Mouse (Mus musculus): Measurements from ENCODE around the gene Isg20.

Gene Isg20

DNA sequence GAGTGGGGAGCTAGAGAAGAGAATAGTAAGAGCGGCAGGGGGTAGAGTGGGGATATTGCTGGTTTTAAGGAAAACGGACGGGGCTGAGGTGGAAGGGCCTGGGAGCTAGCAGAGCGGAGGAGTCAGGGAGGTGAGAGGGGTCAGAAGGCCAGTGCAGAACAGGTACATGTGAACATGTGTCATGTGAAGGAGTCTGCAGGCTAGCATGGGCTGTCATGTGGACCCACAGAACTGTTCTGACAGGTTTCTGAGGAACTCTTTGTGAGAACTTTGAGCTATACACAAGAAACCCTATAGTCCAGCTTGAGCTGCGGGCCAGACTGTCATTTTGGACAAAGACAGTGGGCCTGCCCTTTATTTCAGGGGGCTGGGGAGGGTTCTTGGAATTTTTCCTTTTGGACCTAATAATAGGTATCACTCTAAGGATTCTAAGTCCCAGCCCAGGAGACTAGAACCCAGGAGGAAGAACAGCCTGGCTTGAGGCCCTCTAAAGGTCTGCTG lies at the start of gene Isg20:
Gene Isg20, plus strand, starts transcription at position 451 of the 501 bp plus-strand sequence.
- no peak for DNase-seq

DNA sequence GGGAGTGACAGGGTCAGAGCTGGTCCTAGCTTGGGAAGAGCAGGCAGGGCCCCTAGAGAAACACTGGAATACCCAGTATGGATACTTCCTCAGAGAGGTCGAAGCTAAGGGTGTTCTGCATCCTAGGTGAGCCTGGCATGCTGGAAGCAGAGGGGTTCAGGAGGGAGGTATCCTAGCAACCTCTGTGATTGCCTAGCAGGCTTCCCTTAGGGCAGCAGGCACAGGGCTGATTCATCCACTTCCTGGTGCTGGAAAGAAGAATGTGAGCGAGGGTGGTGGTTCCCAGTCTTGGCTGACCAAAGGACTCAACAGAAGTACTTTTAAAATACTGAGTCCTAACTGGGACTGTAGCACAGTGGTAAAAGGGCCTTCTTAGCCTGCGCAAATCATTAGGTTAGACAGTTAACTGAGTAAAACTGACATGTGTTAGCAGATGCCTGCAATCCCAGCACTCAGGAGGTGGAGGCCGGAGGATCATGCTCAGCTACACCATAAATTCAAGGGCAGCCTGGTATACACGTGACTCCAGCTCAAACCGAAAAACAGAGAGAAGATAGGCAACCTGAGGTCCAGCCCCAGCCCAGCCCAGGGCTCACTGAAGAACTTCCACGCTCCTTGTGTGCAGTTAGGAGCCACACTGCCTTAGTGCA lies 49.3 kb upstream of the Isg20 start:
- no peak for DNase-seq

DNA sequence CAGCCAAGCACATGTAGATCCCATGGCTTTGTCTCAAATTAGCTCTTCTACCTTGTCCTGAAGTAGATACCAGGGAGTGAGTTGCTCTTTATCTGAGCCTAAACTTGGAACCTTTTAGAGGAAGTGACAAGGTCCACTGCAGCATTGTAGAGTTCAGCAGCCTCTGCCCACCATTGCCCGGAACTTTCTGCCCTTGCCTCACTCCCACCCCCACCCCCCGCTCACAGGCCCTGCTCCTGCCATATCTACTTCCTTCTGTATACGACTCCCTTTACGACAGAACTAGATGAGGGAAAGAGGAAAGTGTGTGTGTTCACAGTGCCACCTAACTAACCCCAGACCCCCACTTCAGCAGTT lies 48.8 kb upstream of the Isg20 start:
- no peak for DNase-seq

DNA sequence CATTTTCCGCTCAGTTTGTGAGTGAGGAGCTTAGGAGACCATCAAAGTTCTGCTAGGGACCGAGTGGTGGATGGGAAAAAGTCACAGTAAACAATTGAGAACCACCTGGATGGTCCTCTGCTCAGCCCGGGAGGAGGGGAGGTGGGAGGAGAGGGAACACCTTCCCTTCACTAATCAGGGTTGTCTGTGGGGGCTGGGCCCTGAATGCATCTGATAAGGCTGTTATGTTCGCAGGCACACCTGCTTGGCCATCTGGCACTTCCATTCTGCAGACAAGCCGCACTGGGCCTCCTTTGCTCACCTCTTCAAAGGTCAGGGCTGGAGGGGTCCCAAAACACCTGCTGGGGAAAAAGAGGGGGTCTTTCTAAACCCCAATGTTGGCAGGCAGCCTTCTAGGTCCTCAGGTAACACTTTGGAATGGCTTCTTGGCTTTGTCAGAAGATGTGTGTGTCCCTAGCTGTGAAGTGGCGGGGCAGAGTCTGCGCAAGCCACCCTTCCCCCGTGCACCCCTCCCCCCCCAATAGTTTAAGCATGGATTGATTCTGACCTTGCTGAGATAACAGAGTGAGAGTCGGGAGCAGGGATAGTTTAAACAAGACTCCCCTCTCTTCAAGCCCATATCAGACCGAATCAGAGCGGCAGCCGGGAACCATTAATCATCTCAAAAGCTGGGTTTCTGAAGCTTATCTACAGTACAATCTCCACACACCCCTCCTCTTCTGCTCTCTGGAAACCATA lies 47.8 kb upstream of the Isg20 start:
- DNase-seq, result no peak

DNA sequence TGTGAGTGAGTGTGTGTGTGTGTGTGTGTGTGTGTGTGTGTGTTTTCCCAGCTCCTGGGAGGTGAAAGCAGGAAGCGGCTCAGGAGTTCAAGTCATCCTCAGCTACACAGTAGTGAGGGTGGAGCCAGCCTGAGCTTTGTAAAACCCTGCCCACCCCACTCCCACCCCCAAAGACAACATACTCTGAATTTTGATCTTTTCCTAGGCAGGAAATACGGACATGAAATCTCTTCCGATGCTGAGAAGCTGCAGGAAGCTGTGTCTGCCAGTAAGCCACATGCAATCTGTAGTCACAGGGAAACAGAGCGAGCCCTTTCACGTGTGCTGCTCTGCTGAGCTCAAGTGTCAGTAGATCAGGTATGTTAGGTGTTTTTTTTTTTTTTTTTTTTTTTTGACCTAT lies 44.5 kb upstream of the Isg20 start:
- no peak for DNase-seq

DNA sequence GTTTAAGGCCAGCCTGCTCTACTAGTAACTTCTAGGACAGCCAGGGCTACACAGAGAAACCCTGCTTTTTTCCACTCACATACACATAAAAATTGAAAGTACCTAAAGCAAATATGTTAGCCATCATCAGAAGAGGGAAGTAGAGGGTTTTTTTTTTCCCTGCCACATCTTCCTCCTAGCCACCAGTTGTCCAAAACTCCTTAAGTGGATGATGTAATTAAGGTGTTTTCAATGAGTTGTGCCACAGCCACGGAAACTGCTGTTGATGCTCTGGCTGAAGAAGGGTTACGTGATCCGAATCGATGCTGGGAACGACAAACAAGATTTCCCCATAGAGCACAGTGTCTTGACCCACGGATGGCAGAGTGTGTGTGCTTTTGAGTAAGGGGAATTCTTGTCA lies 40.9 kb upstream of the Isg20 start:
- no peak for DNase-seq

DNA sequence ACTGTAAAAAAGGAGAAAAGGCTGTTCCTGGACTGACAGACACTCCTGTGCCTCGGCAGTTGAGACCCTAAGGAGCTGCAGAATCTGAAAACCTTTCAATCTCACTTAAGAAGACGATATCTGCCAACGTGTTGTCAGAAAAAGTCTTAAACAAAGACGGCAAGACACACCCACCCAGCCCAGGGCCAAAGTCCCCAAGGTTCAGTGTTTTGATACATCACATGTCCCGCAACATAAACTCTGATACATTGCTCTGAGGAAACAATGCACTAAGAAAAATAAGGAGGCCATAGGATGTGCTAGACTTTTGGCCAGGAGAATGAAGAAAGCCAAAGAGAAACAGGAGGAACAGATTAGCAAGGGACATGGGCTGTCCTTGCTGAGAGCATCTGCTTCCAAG lies 40.4 kb upstream of the Isg20 start:
- no peak for DNase-seq

DNA sequence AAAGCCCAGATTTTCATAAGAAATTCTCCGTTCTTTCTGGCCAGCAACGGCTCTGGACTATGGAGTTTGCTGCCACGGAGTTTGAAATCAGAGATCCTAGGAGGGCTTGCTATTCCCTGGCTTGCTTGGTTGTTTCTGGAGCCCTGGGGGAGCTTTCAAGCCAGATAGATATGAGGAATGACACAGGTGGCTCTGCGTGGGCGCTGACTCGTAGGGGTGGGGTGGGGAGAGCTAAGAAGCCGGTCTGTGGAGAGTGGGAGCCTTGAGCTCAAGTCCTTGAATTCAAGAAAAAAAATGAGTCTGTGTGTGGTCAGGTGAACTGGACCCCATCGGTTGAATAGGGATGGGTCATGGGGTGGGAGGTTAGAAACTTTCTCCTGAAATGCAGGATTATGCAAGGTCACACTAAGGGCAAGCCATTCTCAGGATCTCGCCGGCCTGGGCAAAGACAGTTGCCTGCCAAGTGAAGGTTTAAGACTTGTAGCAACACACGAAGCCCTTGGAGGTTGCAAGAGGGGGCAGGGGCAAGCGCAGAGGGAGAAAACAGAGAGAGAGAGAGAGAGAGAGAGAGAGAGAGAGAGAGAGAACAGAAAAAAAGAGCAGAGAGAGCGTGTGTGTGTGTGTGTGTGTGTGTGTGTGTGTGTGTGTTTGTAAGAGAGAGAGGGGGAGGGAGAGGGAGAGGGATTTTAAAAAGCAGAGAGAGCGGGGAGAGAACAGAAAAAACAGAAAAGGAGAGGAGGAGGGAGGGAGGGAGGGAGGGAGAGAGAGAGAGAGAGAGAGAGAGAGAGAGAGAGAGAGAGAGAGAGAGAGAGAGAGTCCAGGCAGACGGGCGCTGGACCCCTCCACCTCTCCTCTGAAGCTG lies 31.4 kb upstream of the Isg20 start:
- no peak for DNase-seq

DNA sequence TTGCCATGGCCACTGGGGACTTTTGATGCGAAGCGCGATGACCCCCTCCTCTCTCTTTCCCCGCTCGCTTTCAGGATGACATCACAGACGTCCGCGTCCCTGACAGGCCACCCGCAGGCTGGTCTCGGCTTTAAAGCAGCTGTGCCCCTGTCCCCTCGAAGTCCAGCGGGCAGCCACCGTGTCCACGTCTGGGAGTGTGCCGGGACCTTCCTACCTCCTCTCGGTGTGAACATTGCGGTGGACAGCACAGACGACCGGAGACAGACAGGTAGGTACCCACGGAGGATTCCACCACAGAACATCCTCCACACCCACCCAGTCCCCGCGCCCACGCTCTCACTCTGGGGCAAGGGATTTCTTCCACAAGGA lies 30.8 kb upstream of the Isg20 start:
- DNase-seq, result no peak

DNA sequence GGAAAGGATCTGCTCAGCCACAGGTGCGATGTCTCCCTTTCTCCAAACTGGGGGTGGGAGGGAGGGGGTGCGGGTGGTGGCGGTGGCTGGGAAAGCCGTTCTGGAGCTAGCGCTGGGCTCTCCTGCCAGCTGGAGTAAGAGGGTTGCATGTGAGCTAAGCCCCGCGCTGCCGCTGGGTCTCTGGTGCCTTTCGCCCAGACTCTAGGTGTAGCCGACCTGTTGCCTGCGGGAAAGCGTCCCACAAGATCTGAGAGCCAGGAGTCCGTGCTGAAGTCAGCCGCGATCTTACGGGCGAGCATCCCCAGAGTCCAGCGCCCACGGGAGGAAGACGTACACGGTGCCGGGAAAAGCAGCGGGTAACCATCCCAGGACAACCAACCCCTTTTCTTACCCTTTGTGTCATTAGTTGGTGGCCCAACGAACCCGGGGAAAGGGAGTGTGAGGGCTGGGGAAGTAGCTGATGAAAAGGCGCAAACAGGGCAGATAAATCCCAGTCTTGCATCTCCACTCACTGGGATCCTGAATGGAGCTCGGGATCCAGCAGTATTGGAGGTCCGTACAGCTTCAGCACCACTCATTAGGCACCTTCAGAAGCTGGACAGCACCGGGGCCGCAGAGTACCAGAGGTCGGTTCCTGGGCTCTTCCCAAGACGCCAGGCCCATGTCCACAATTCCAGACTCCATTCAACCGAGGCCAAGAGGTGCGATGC lies 30.1 kb upstream of the Isg20 start:
- DNase-seq, result peak in 1 of 2 experiments; percentile 19

DNA sequence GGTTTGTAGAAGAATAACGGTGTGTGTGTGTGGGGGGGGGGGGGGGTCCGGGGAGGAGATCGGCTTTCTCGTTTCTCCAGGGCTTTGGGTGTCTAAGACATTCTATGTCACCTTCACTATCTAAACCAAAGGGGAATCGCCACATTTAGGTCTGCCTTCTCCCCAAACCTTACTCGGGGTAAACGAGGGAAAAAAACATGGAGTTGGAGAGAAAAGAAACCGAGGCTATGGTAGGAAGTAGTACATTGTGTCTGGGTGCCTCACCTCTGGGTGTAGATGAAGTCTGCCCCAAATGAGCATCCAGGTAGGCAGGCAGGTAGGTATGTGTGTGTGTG lies 29.5 kb upstream of the Isg20 start:
- no peak for DNase-seq

DNA sequence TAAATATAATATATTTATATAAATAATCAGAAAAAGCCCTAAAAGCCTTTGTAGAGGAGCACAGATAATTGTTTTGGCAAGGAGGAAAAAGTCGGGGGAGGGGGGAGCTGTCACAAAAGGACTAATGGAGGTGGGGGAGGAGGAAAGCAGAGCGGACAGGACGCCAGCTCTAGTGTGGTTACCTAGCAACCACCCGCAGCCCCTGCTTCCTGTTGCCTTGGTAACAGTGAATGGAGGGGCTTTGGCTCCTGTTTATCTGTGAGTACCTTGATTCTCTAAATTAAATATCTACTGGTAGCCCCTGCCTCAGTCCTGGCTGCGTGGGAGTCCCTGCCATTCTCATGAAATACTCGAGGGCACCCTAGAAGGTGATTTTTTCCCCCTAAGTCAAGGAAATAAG lies 29.1 kb upstream of the Isg20 start:
- no peak for DNase-seq

DNA sequence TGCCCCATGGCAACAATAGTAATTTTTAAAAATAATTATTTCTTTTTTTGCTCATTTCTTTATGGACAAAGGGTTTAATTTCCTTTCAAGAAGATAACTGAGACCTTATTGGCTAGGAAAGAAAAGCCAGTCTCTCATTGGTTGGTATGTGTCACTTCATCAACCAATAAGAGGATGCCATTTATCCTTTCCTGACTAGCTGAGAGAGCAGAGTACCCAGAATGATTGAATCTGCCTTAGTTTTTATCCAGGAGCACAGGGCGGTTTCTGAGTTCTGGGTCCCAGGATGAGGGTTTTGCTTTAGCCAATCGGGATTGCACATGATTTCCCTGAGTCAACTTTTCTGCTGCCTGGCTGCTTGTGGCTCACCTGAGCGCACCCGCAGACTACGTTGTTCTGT lies 27.8 kb upstream of the Isg20 start:
- no peak for DNase-seq

DNA sequence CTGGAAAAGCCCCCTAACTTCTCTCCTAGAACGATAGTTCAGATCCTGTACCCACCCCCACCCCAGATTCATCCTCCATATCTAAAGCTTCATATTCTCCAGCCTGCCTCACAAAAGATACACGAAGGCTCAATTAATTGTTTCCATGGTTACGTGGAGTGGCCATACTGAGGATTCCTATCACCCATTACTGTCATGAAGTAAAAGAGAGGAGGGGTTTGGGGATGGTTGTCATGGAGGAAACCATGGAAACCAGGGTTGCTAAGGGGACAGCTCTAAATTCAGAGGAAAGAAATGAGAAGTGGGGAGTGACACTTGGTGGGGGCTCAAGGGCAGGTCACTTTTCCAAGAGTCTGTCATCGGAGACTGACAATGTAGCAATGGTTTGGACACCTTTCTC lies 26.7 kb upstream of the Isg20 start:
- DNase-seq, result no peak

DNA sequence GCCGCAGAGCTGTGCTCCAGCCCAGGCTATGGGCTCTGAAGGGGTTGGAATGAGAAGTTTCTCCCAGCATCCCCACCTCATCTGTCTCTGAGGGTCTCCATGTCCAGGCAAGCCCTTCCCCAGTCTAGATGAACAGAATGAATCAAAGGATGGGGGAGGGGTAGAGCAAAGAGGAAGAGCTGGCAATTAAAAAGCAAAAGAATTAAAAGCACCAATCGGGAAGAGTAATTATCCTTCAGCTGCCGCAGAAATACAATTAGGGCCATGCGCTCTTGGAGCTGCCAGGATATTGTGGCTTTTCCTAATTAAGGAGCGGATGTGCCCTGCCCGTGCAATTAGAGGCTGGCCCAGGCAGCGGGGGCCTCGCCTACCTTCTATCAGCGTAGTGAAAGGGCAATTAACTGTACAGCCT lies 25.8 kb upstream of the Isg20 start:
- DNase-seq, result no peak

DNA sequence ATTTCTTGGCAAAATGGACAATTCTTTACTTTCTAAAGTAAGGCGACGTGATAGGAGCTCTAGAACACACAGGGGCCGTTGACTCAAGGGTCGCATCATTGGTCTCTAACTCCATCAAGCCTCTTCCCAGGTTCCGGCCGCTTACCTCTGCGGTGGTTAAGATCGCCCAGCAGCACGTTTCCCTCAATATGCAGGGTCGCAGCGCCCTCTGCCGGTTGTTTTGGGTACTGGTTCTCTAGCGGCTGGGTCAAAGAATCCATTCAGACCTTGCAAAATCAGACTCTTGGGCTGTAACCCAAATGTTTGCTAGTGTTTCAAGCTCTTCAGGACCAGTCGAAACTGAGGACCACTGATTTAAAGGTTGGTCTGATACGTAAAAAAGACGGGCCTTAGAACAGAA lies 22.6 kb upstream of the Isg20 start:
- DNase-seq, result peak; percentile 74 to 94

DNA sequence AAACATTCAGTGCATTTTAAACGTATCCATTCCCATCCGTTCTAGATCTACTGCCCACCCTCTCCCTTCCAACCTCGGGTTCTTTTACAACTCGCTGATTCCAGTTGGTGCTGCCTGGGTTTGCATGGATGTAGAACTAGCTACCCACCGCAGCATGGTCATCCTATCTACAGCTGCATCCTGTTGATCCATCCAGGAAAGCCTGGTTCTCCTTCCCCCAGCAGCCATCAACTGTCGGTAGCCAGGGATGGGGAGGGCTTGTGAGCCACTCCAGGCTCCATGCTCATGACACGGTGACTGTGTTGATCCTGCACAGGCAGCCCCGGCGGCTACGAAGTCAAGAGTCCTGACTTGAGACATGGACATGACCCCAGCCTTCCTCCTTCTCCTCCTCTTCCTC lies 19.3 kb upstream of the Isg20 start:
- DNase-seq, result no peak

DNA sequence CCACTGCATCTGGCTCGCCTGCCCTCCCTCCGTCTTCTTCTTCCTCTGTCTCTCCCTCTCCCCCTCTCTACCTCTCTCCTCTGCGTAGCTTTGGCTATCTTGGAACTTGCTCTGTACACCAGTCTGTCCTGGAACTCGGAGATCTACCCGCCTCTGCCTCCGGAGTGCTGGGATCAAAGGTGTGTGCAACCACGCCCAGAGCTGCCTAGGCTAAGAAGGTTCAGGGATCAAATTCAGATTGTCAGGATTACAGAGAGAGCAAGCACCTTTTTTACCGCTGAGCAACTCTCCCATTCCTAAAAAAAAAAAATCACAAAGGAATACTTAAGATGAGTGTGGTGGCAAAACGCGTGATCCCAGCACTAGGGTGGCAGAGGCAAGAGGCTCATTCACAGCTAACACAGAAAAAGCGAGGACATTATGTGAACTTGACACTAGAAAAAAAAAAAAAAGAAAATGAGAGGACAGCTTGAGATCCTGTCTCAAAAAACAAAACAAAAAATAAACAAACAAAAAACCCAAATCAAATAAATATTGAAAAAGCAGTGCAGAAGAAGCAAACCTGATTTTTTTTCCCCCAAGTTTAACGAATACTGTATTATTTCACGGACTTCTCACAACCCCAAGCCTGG lies 18.1 kb upstream of the Isg20 start:
- DNase-seq, result no peak

DNA sequence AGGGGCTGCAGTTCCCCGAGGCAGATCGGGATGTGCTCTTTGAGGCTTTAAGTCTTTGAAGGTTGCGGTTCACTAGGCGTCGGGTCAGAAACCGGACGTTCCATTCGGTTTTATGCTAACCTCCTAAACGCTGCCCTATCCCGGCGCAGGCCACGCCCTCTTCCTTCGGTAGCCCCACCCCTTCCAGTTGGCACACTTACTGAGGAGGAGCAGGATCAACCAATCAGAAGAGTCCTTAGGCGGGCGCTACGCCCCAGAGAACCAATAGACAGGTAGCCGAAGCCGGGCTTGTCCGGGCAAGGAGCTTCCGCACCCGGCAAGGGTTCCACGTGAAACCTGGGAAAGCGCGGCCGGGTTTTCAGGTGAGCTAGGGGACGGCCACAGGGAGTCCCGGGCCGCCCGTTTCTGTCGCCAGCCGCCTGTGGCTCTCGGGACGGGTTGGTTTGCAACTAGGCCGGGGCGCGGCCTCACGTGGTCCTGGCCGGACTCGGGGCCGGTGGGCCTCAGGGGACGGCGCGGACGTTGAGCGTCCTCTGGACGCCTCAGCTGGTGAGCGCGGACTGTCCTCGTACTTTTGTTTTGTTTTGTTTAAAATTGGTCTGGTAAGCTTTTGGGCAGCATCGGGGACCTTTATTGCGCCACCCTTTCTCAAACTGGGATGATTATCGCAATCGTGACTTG lies 17.4 kb upstream of the Isg20 start, which contains the start of gene Aen:
Gene Aen, plus strand, starts transcription at position 202 of the 681 bp plus-strand sequence.
- DNase-seq, result peak; percentile 100

DNA sequence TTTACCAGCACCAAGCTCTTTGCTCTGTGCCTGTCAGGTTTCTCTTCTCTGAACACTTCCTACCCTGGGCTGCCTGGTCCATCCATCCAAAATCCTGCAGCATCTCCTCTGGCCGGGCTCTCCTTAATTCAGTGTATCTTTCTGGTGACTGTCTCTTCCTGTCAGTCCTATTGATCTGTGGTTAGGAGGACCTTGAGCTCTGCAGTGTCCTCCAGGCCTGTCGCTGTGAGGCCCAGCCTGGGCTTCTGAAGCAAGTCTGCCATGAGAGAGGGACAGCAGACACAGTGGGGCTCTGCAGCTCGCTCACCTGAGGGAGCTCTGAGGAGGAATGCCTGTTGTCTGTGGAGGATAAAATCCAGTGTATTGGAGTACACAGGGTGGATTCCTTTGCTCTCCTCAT lies 15.7 kb upstream of the Isg20 start:
- no peak for DNase-seq

DNA sequence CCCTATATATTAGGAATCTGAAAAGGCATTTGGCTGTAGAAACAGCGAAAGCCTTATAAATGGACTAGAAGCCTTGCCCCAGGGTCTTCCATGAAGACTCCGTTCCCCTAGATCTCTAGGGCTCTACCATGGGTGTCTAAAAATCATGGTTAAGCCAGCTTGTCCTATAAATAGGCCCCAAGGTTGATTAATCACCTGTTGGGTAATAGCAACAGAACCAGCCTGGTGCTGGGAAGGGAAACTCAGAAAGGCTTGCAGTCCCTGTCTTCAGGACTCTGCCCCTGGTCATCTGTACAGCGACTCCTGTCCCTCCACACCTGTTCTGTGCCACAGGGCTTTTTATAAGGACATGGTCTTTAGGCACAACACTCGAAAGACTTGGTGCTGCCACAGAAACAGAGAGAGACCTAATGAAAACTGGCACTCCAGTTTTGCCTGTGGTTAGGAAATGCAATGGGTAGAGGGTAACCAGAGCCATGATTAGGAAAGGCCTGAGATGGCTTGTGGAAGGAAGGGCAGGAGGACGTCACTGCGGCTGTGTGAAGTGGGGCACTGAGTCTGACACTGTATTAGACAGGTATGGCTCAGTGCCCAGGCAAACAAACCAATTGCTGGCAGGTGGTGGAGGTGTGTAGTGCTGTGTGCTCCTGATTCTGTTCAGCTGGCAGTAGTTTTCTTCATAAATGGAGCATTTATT lies 9.9 kb upstream of the Isg20 start:
- DNase-seq, result no peak

All from kidney, postnatal 36 days (tissue).